Mouse (Mus musculus) cerebellum, adult 8-10 months (tissue): Measurements from ENCODE around the gene Henmt1.

ENCODE experiments used
- DNase-seq: peaks from one replicate; pipeline ENCODE4 v3.0.0; 2022

The Henmt1 gene

GRCm38 (mm10) chr3:108940996-108941395 is 1.3 kb downstream of the Henmt1 start:
- DNase-seq = no peak

- DNase-seq = no peak
These were observed 18.3 kb downstream of the Henmt1 start for GRCm38 (mm10) chr3:108957976-108958375.

- DNase-seq = no peak
These were observed 20.1 kb downstream of the Henmt1 start for GRCm38 (mm10) chr3:108959680-108960295.

- peak; percentile 20 for DNase-seq
These were observed 21.6 kb downstream of the Henmt1 start for GRCm38 (mm10) chr3:108961226-108961625.

- DNase-seq = no peak
These were observed 22.0 kb downstream of the Henmt1 start for GRCm38 (mm10) chr3:108961655-108962054.

DNA sequence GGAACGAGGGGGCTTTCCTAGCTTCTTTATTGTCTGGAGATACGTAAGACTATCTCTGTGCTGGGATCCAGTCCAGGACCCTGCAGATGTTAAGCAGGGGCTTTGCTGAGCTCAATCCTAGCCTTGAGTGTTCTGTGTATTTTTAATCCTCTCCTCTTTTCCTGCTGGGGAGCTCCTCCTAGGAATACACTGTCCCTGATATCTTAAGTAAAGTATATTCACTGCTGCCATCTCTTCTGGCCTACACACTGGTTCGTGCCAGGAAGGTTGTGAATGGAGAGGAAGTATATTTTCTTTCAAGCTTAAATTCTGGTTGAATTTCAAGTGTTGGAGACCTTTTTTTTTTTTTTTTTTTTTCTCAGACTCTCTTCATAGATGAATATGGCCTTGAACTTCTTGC is 23.6 kb downstream of the Henmt1 start:
- no peak for DNase-seq

DNA sequence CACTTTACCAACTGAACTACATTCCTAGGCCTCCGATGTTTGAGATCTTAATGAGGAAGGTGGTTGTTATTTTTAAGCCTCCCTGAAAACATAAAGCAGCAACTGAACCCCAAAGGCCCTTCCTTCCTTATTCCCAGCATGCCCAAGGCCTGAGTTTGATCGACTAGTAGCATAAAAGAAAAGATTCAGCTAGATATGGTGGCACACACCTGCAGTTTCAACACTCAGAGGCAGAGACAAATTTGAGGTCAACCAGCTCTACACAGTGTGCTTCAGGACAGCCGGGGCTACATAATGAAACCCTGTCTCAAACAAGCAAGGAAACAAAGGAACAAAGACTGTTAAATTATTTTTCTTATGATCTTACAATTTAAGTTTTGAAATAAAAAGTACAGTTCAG is 24.1 kb downstream of the Henmt1 start:
- DNase-seq = no peak

- peak; percentile 15 for DNase-seq
These were observed 24.8 kb downstream of the Henmt1 start for GRCm38 (mm10) chr3:108964361-108965044.

DNA sequence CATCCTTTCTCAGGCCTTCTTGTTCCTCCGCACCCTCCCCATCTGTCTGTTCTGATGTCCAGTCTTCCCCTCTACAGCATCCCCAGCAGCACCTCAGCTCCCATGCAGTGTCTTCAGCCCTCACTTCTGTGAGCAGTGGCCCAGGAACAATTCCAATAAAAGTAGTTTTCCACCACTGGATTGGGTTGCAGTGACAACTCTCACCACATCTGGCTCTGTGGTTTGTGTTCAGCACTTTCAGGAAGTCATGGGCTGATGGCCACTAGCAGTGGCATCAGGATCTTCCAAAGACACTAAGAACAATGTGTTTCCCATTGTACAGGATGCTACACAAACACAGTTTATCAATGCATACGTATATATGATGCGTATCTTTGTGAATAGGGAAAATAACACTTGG is 26.4 kb downstream of the Henmt1 start:
- DNase-seq = no peak

DNA sequence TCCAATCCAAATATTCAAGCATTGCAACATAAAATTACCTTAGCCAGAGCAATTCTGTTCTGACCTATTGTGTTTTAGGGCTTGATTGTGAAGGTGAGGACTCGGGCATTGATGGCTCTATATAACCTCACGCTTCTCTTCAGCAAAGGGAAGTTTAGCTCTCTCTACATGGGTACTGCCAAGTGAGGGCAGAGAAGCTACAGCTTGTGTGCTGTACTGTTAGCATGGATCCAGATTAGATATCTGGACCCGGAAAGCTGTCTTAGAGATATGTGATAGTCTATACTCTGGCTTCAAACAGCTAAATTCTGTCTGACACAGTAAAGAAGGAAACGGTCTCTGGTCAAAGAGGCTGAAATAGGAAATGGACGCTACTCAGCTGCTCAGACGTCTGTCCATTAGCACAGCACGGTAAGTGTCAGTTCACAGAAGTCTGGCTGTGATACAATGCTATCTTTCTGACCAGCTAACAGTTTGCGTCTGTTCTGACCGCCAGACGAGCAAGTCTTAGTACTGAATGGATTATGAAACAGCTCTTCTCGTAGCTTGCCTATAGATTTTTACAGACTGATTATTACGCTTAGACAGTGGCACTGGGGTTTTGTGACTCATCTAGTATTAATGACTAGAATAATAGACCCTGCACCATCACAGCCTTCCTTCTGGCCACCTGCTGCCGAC is 34.4 kb downstream of the Henmt1 start:
- DNase-seq = no peak

DNA sequence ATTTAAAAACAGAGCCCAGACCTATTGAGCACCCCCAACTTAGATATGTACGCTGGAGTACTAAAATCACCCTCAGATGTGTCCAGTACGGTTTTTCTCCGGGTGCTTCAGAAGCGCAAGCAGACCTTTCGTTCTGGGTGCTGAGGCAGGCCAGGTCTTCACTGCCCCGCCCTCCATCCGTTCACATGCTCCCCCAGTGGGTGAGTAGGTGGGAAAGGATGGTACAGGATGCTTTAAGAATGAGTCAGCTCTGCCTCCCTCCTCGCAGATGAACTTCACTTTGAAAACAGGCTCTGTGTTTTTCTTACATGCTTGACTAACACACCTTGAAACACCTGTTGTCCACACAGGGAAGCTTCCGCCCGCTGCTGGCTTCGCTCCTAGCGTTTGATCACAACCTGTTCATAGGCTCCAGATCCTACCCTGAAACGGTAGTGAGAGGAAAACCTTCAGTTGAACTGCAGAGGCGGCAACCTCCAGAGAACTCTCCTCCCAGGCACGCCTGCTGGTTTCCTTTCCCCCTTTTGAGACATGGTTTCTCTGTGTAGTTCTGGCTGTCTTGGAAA is 35.3 kb downstream of the Henmt1 start:
- DNase-seq = no peak

DNA sequence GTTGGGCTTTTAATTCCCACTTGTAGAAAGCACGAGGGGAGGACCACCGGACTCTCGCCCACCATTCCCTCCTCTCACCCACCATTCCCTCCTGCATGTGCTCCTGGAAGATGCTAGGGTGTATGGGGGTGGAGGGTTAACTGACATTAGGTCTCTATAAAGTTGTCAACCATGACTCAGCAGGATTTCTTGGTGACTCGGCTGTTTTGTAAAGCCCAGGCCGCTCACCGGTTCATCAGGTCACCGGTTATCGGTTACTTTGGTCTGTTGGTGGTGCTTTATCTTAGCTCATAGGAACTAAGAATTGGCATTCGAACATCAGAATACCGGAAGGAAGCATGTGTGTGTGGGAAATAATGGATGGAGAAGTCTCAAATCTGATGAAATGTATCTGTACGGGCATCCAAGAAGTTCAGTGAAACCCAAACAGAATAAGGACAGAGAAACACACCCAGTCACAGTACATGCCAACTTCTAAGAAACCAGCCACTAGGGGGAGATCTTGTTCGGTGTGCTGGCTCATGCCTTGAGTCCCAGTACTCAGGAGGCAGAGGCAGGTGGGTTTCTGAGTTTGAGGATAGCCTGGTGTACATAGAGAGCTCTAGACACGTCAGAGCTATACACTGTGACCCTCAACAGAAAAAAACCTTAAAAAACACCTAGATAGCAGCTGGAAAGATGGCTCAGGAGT is 37.8 kb downstream of the Henmt1 start:
- DNase-seq = no peak

DNA sequence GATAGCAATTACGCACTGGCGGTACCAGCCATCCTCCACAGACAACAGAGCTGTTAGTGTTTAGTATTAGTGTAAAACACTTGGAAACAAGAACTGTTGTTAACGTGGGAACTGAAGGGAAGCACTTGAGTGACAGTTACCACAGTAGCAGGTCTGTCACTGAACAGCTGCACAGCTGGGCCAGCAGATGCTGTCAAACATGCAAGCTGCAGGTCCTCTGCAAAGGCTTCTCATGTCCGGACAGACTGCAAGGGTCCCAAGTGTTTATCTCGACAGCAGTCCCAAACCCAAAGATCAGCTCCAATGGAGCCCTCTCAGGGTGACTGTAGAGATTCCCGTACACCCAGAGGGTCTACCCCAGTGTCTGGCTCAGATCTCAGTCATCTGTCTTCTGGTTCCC is 42.3 kb downstream of the Henmt1 start:
- no peak for DNase-seq

DNA sequence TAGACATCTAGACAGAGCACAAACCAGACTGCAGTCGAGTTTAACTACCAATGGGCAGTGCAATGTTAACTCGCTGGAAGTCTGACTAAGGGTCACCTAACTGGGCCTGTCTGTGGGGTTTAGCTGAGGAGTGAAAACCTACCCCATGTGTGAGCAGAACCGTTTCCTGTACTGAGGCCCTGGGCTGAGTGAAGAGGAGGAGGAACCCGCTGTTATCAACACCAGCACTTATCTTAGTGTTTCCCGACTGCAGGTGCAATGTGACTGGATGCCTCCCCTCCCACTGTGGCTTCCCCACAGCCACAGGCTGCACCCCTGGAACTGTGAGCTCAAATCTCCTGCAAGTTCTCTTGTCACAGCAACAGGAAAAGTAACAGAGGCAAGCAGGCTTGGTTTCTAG is 44.3 kb downstream of the Henmt1 start:
- DNase-seq = no peak

- no peak for DNase-seq
These were observed 46.9 kb downstream of the Henmt1 start for GRCm38 (mm10) chr3:108986534-108986933.

DNA sequence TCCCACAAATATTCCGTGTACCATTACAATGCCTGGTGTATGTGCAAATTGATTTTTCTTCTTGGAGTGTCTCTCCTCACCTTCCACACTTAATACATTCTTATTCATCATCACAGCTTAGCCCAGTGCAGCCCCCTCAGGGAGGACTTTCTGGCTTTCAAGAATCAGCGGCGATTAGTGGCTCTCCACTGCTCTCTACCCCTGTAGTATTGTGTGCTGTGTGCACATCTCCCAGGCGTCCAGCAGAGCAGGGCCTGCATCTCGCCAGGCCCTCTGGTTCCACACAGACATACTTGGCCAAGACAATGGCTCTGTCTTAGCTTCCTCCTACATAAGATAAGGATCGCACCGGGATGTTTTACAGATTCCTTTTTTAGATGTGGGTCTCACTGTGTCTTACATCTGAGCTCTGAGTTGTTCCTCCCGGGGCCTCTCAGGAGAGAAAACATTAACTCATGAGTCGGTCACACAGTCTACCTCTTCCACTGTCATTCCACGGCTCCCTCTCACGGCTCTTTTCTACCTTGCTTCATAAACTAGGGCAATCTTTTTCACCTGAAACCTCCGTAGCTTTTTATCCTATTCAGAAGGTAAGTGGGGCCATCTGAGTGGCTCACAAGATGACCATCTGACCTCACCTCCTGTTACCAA is 47.5 kb downstream of the Henmt1 start:
- DNase-seq = no peak

DNA sequence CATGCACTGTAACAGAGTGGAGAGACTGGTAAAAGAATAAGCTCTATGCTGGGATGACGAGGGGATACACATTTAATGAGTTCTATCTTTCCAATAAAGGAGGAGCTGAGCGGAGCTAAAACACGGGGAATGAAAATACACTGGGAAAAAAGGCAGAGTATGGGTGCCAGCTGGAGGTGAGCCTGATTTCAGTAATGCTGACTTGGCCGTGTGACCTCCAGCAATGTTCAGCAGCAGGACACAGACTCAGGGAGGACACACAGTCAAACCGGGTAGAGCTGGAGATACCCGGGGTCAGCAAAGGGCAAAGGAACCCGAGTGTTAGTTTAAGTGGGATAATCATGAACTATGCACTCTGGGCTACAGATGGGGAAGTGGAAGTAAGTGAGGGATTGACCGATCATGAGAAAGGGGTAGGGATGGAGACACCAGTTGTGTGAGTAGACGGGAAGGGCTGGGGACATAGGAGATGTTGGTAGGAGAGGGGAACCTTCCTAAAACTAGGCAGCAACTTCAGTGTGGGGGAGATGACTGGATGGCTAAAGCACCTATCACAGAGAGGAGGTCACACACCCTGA is 50.4 kb downstream of the Henmt1 start:
- DNase-seq = no peak

DNA sequence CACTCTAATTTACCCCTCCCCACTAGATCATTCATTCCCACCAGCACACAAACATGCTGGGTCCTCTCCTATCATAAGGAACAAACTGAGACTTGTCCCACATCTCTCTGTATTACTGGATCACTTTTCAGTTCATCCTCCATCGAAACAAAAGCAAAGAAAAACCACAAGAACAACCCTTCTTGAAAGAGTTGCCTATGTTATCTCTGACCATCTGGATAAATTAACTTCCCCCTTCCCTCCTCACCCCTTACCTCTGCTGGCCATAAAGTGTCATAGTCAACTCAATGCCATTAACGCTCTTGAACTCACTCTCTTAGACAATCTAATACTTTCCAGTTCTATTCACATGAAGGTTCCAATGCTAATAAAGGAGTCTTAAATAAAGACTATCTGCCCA is 54.8 kb downstream of the Henmt1 start:
- no peak for DNase-seq

GRCm38 (mm10) chr3:108995379-108995778 is 55.7 kb downstream of the Henmt1 start:
- DNase-seq = no peak

DNA sequence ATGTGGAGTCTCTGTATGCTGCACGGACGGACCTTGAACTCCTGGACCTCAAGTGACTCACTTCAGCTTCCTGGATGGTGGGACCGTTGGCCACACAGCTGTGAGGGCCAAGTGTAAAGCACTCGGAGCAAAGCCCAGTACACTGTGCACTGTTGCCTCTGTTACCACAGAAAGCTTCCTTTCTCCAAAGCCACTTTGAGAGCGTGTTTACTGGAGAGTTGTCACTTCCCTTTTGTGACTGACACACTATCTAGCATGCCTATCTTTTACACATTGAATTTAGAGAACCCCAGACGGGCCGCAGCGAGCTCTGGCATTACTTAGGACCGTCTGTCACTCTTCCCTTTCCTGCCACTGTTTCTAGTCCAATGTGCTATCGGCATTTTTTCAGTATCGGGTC is 57.6 kb downstream of the Henmt1 start:
- no peak for DNase-seq

DNA sequence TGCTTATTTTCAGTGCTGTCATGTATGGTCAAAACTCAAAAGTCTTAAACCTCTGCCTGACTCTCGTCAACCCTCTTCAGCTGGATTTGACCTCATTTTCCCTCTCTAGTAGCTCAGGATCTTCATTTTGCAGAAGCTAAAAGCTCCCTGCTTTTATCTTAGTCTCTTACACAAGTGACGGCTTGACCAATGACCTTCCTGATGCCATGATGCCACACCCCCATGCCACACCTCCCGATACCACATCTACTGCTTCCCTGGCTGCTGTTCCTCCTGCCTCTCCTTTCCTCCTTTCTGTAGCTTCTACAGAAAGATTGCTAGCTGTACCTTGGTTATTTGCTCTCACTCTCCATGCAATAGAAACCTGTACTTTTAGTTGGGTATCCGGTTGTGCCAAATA is 58.1 kb downstream of the Henmt1 start:
- no peak for DNase-seq

GRCm38 (mm10) chr3:108999173-108999572 is 59.5 kb downstream of the Henmt1 start:
- DNase-seq = no peak

GRCm38 (mm10) chr3:109005777-109006176 is 66.1 kb downstream of the Henmt1 start:
- DNase-seq = no peak
